Mouse (Mus musculus) embryonic facial prominence, embryonic 15.5 days (tissue): ENCODE results near the gene Hist1h3d. TPM values are rescaled to one million over a fixed set of nuclear protein-coding genes. Genes with fewer than 3 reads are reported as not detected.
"Not testable (repeated sequence)": the region's sequence is repeated elsewhere in the genome, so short reads cannot be mapped to it uniquely, and the experiment has no call there.

ENCODE experiments used
- ATAC-seq: fragments of 200-750 bp; cut with Nextera tagmentation; 2 replicates; pipeline ENCODE4 v1.8.0; 2017; ENCODE audit warnings: low read depth, moderate TSS enrichment; ENCODE audit not compliant: insufficient number of reproducible peaks, low FRiP score, low TSS enrichment
- H3K27ac ChIP-seq: fragments of 300-500 bp; sonication (generic); replicated peaks from 2 replicates; pipeline ENCODE4 v1.5.1; 2015; ENCODE audit warnings: mild to moderate bottlenecking, inconsistent platforms
- H3K27me3 ChIP-seq: fragments of 300-500 bp; sonication (generic); 2 replicates; pipeline ENCODE4 v1.6.1; 2015; ENCODE audit warnings: inconsistent platforms
- H3K36me3 ChIP-seq: fragments of 300-500 bp; sonication (generic); 2 replicates; pipeline ENCODE4 v1.6.1; 2015; ENCODE audit warnings: mild to moderate bottlenecking, inconsistent platforms
- H3K4me1 ChIP-seq: fragments of 300-500 bp; sonication (generic); 2 replicates; pipeline ENCODE4 v1.6.1; 2015; ENCODE audit warnings: inconsistent platforms
- H3K4me2 ChIP-seq: fragments of 300-500 bp; sonication (generic); replicated peaks from 2 replicates; pipeline ENCODE4 v1.6.1; 2015; ENCODE audit warnings: mild to moderate bottlenecking, inconsistent platforms
- H3K4me3 ChIP-seq: fragments of 300-500 bp; sonication (generic); replicated peaks from 2 replicates; pipeline ENCODE4 v1.5.1; 2015; ENCODE audit warnings: mild to moderate bottlenecking, inconsistent platforms
- H3K9ac ChIP-seq: fragments of 300-500 bp; sonication (generic); 2 replicates; pipeline ENCODE4 v1.6.1; 2015; ENCODE audit warnings: inconsistent platforms
- H3K9me3 ChIP-seq: fragments of 300-500 bp; sonication (generic); replicated peaks from 2 replicates; pipeline ENCODE4 v1.6.1; 2016; ENCODE audit warnings: inconsistent platforms
- WGBS: fragments of 180-500 bp; shearing (Covaris S2); methylation state at CpG from one replicate; pipeline ENCODE4 v1.1.7; 2015; 5-methylcytosine and 5-hydroxymethylcytosine counted together
- polyA plus RNA-seq: library from polyadenylated mRNA; unstranded; fragments of >200 nt; fragmentation: Nextera tagmentation; extraction: Ambion mirVana; gene quantifications from 2 replicates; pipeline ENCODE4 v1.2.1, GENCODE M21; 2015

Gene Hist1h3d
- polyA plus RNA-seq, 1 experiment from 2014 or later: 5.0 TPM

GRCm38 (mm10) chr13:23543965-23544786 lies 31.4 kb upstream of the Hist1h3d start, which contains the start of gene Hist1h3f:
Hist1h3f (plus strand) TSS chr13:23544052.
- H3K4me1 ChIP-seq: peaks cover 4% of the 10 kb centered on the region; the same call in 1 of the 2 replicates
- H3K9me3 ChIP-seq: no peaks in the 10 kb centered on the region
- WGBS: 2% methylated on average over 23 of the region's 45 CpGs
- H3K9ac ChIP-seq: peak within 1 kb of the TSS; percentile 47
- no peaks in the 10 kb centered on the region for H3K36me3 ChIP-seq
- H3K27me3 ChIP-seq: no peaks in the 10 kb centered on the region
- H3K4me2 ChIP-seq: peak within 1 kb of the TSS; percentile 70
- peak within 1 kb of the TSS; percentile 95 for H3K27ac ChIP-seq
- ATAC-seq: peak; percentile 91
- peak within 1 kb of the TSS; percentile 50 for H3K4me3 ChIP-seq

- H3K27me3 ChIP-seq, H3K9ac ChIP-seq, ATAC-seq, H3K4me1 ChIP-seq, H3K36me3 ChIP-seq, H3K9me3 ChIP-seq: not testable (repeated sequence)
- Histone ChIP-seq H3K4me2 (peak overlapping the region; percentile 70), H3K27ac (peak overlapping the region; percentile 95; the same call in 1 of the 2 replicates), H3K4me3 (peak overlapping the region; percentile 50)
- WGBS: under 1% methylated on average over 13 of the region's 14 CpGs
Measured at GRCm38 (mm10) chr13:23544787-23545120, 30.8 kb upstream of the Hist1h3d start.

DNA sequence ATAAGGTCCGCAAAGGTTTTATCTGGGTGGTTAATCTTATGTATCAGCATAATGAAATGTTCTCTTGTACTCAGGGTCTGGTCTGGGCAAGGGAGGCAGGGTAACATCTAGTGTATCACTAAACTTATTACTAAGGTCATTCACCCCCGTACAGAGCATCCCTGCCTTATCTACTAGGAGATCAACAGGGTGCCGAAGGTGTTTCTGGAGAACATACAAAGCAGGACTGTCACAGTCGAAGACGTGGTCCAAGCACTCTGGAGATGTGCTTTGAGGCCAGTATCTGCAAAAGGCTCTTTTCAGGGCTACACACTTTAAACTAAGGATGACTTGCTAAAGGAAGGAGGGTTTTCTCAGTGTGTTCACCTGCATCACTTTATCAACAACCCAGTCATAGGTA lies 28.9 kb upstream of the Hist1h3d start:
- WGBS: 75% methylated on average over 5 of the region's 5 CpGs
- Histone ChIP-seq H3K36me3 (no peaks in the 10 kb centered on the region), H3K9me3 (no peaks in the 10 kb centered on the region), H3K27me3 (no peaks in the 10 kb centered on the region), H3K27ac (no peak overlapping the region), H3K4me3 (no peak overlapping the region), H3K4me2 (no peak overlapping the region), H3K9ac (no peak overlapping the region), H3K4me1 (peaks cover 12% of the 10 kb centered on the region; the same call in 1 of the 2 replicates)
- ATAC-seq: no peak

GRCm38 (mm10) chr13:23550761-23551145 lies 24.8 kb upstream of the Hist1h3d start:
- H3K9me3 ChIP-seq: no peaks in the 10 kb centered on the region
- no peak for ATAC-seq
- H3K4me3 ChIP-seq: peak overlapping the region; percentile 51
- 8% methylated on average over 3 of the region's 3 CpGs for WGBS
- H3K4me1 ChIP-seq: peaks cover 22% of the 10 kb centered on the region
- H3K9ac ChIP-seq: peak overlapping the region; percentile 28; the same call in 1 of the 2 replicates
- H3K36me3 ChIP-seq: no peaks in the 10 kb centered on the region
- no peaks in the 10 kb centered on the region for H3K27me3 ChIP-seq
- peak overlapping the region; percentile 92 for H3K27ac ChIP-seq
- peak overlapping the region; percentile 61 for H3K4me2 ChIP-seq

DNA sequence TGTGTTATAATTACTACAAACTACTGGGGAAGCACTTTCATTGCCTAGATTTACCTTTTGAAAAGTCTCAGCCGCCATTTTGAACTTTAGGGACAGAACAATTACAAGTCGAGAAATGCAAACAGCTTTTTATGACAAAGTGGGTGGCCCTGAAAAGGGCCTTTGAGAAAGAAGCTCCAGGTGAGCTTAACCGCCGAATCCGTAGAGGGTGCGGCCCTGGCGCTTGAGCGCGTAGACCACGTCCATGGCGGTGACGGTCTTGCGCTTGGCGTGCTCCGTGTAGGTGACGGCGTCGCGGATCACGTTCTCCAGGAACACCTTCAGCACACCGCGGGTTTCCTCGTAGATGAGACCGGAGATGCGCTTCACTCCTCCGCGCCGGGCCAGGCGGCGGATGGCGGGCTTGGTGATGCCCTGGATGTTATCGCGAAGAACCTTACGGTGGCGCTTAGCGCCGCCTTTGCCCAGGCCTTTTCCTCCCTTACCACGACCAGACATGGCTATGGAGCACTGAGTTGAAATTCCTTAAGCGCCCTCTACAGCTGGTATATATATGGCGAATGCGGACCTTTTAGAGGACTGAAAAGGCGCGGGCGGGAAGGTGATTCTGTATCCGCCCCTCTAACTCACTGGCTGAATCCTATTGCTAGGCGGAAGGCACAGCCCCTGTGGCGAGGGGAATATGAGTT lies 24.3 kb upstream of the Hist1h3d start, which contains the start of gene Hist1h4f:
Hist1h4f (minus strand) TSS at position 503 of the 689 bp plus-strand sequence.
- not testable (repeated sequence) for H3K27me3 ChIP-seq, H3K36me3 ChIP-seq, H3K9me3 ChIP-seq
- Histone ChIP-seq H3K9ac (peak within 1 kb of the TSS; percentile 28; the same call in 1 of the 2 replicates), H3K4me3 (peak within 1 kb of the TSS; percentile 51), H3K4me2 (peak within 1 kb of the TSS; percentile 61), H3K4me1 (peaks cover 23% of the 10 kb centered on the region), H3K27ac (peak within 1 kb of the TSS; percentile 92)
- peak; percentile 89 for ATAC-seq
- WGBS: under 1% methylated on average over 47 of the region's 47 CpGs

DNA sequence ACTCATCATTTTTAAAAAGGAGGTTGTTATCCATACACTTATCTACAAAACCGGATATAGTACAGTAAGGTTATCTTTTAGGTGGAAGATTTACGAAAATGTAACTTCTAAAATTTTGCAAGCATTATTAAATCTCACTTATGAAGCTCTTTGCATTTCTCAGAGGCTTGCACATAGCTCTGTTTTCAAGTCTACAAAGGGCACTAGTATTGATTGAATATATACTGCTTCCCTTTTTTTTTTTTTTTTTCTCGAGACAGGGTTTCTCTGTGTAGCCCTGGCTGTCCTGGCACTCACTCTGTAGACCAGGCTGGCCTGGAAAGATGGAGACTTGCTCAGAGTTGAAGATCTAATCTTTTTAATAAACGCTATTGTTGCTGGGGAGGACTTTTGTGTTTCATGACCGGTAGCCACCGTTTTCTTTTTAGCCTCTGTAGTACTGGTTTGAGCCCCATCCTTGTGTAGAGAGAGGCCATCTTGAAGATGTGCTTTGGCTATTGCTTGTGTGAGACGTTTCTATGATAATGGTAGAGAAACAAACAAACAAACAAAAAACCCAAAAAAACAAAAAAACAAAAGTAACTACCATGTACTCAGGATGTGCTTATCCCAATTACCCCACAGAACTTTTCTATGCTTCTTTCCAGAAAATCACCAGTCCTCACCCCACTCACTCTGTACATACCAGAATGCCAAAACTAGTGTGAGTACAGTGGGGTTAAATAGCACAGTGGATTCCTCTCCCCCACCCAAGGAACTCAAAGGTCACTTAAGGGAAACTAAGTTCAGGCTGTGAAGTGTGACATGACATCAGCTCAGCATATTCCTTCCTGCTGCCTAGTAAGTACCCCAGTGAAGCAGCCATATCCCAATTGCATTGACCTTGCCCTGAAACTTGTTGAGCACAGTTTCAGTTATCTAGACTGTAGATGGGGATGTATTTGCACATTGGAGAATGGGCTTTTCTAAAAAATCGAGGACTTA lies 23.3 kb upstream of the Hist1h3d start:
- H3K27ac ChIP-seq: peak overlapping the region; percentile 92
- ATAC-seq: no peak
- peak overlapping the region; percentile 51 for H3K4me3 ChIP-seq
- H3K27me3 ChIP-seq: no peaks in the 10 kb centered on the region
- H3K9ac ChIP-seq: no peak overlapping the region
- H3K4me1 ChIP-seq: peaks cover 27% of the 10 kb centered on the region
- H3K4me2 ChIP-seq: peak overlapping the region; percentile 61
- H3K9me3 ChIP-seq: no peaks in the 10 kb centered on the region
- 55% methylated on average over 8 of the region's 8 CpGs for whole genome bisulfite sequencing
- H3K36me3 ChIP-seq: no peaks in the 10 kb centered on the region

GRCm38 (mm10) chr13:23552962-23553361 lies 22.6 kb upstream of the Hist1h3d start, which contains the start of gene Hist1h1d:
Hist1h1d (plus strand) TSS chr13:23553262.
- H3K36me3 ChIP-seq: no peaks in the 10 kb centered on the region
- H3K27me3 ChIP-seq: no peaks in the 10 kb centered on the region
- H3K9me3 ChIP-seq: no peaks in the 10 kb centered on the region
- H3K27ac ChIP-seq: peak within 1 kb of the TSS; percentile 98
- H3K4me3 ChIP-seq: no peak within 1 kb of the TSS
- peaks cover 27% of the 10 kb centered on the region for H3K4me1 ChIP-seq
- no peak within 1 kb of the TSS for H3K9ac ChIP-seq
- H3K4me2 ChIP-seq: peak within 1 kb of the TSS; percentile 93; the same call in 1 of the 2 replicates
- ATAC-seq: no peak

- Histone ChIP-seq H3K9ac (0 out of 2 replicates have a peak overlapping the region, but pooled peaks have one; percentile 21), H3K4me2 (peak overlapping the region; percentile 93), H3K27me3 (no peaks in the 10 kb centered on the region), H3K4me1 (peaks cover 27% of the 10 kb centered on the region), H3K4me3 (peak overlapping the region; percentile 55), H3K9me3 (no peaks in the 10 kb centered on the region), H3K27ac (peak overlapping the region; percentile 98), H3K36me3 (no peaks in the 10 kb centered on the region)
- no peak for ATAC-seq
- WGBS: 22% methylated on average over 9 of the region's 9 CpGs
Measured at GRCm38 (mm10) chr13:23554393-23554792, 21.2 kb upstream of the Hist1h3d start.

GRCm38 (mm10) chr13:23554925-23555838 lies 20.4 kb upstream of the Hist1h3d start:
- Histone ChIP-seq H3K4me3 (peak overlapping the region; percentile 55), H3K36me3 (no peaks in the 10 kb centered on the region), H3K4me2 (peak overlapping the region; percentile 93), H3K9me3 (no peaks in the 10 kb centered on the region), H3K27me3 (no peaks in the 10 kb centered on the region), H3K27ac (peak overlapping the region; percentile 98), H3K9ac (peak overlapping the region; percentile 58), H3K4me1 (peaks cover 27% of the 10 kb centered on the region)
- under 1% methylated on average over 54 of the region's 54 CpGs for WGBS
- peak; percentile 89 for ATAC-seq
